Mouse (Mus musculus): Measurements from ENCODE around the gene Fam25c. TPM values are rescaled to one million over a fixed set of nuclear protein-coding genes. Genes with fewer than 3 reads are reported as not detected.

Fam25c gene
- not detected in 2 replicates for polyA plus RNA-seq (2015; fragmentation: Nextera tagmentation; extraction: Ambion mirVana)

- no peak within 1 kb of the TSS for H3K9ac ChIP-seq (replicated peaks)
- 87% methylated on average over 6 of the region's 6 CpGs for WGBS
- H3K9me3 ChIP-seq = no peaks in the 10 kb centered on the region
- H3K4me3 ChIP-seq = no peak within 1 kb of the TSS
- peak; percentile 51; the same call in 1 of the 2 replicates for ATAC-seq (replicated peaks)
- H3K4me2 ChIP-seq (replicated peaks) = no peak within 1 kb of the TSS
- no peaks in the 10 kb centered on the region for H3K27me3 ChIP-seq
- no peak within 1 kb of the TSS for H3K27ac ChIP-seq (replicated peaks)
- no peaks in the 10 kb centered on the region for H3K36me3 ChIP-seq
- H3K4me1 ChIP-seq = no peaks in the 10 kb centered on the region
Observed at GRCm38 (mm10) chr14:34355301-34355700, at the start of gene Fam25c. Gene Fam25c (minus strand): TSS chr14:34355433.

- H3K36me3 ChIP-seq = peaks cover 28% of the 10 kb centered on the region; the same call in 1 of the 2 replicates
- ATAC-seq (replicated peaks) = no peak
- no peak overlapping the region for H3K27ac ChIP-seq (replicated peaks)
Observed at GRCm38 (mm10) chr14:34403424-34403823, 48.2 kb upstream of the Fam25c start.

GRCm38 (mm10) chr14:34402871-34403270, 47.6 kb upstream of the Fam25c start:
- 84% methylated on average over 8 of the region's 8 CpGs for WGBS
- Histone ChIP-seq H3K27ac (replicated peaks) (no peak overlapping the region), H3K4me2 (replicated peaks) (no peak overlapping the region), H3K36me3 (peaks cover 24% of the 10 kb centered on the region; the same call in 1 of the 2 replicates), H3K27me3 (no peaks in the 10 kb centered on the region), H3K9ac (replicated peaks) (no peak overlapping the region), H3K4me1 (no peaks in the 10 kb centered on the region), H3K9me3 (no peaks in the 10 kb centered on the region), H3K4me3 (no peak overlapping the region)
- no peak for ATAC-seq (replicated peaks)

More at GRCm38 (mm10) chr14:34403424-34403823, 48.2 kb upstream of the Fam25c start:
- H3K4me1 ChIP-seq = no peaks in the 10 kb centered on the region
- H3K9ac ChIP-seq (replicated peaks) = no peak overlapping the region
- no peaks in the 10 kb centered on the region for H3K27me3 ChIP-seq
- H3K4me3 ChIP-seq = no peak overlapping the region
- H3K4me2 ChIP-seq (replicated peaks) = no peak overlapping the region
- H3K9me3 ChIP-seq = no peaks in the 10 kb centered on the region
- 94% methylated on average over 7 of the region's 7 CpGs for WGBS

- no peaks in the 10 kb centered on the region for H3K9me3 ChIP-seq
- no peak for ATAC-seq (replicated peaks)
- H3K9ac ChIP-seq (replicated peaks) = no peak overlapping the region
- H3K4me2 ChIP-seq (replicated peaks) = no peak overlapping the region
- no peak overlapping the region for H3K27ac ChIP-seq (replicated peaks)
- peaks cover 18% of the 10 kb centered on the region; the same call in 1 of the 2 replicates for H3K36me3 ChIP-seq
- no peak overlapping the region for H3K4me3 ChIP-seq
- WGBS = 58% methylated on average over 6 of the region's 6 CpGs
- H3K4me1 ChIP-seq = no peaks in the 10 kb centered on the region
- no peaks in the 10 kb centered on the region for H3K27me3 ChIP-seq
Observed at GRCm38 (mm10) chr14:34401135-34401534, 45.9 kb upstream of the Fam25c start.

GRCm38 (mm10) chr14:34400021-34400420, 44.8 kb upstream of the Fam25c start:
- Histone ChIP-seq H3K9me3 (no peaks in the 10 kb centered on the region), H3K9ac (replicated peaks) (no peak overlapping the region), H3K36me3 (peaks cover 12% of the 10 kb centered on the region; the same call in 1 of the 2 replicates), H3K4me3 (no peak overlapping the region), H3K27me3 (no peaks in the 10 kb centered on the region), H3K4me2 (replicated peaks) (no peak overlapping the region), H3K27ac (replicated peaks) (no peak overlapping the region), H3K4me1 (no peaks in the 10 kb centered on the region)
- 92% methylated on average over 3 of the region's 3 CpGs for WGBS
- ATAC-seq (replicated peaks) = no peak

GRCm38 (mm10) chr14:34399301-34399700, 44.1 kb upstream of the Fam25c start:
- Histone ChIP-seq H3K4me3 (no peak overlapping the region), H3K9me3 (no peaks in the 10 kb centered on the region), H3K9ac (replicated peaks) (no peak overlapping the region), H3K27me3 (no peaks in the 10 kb centered on the region), H3K36me3 (peaks cover 12% of the 10 kb centered on the region; the same call in 1 of the 2 replicates), H3K4me1 (no peaks in the 10 kb centered on the region), H3K27ac (replicated peaks) (no peak overlapping the region), H3K4me2 (replicated peaks) (no peak overlapping the region)
- no peak for ATAC-seq (replicated peaks)
- 94% methylated on average over 6 of the region's 6 CpGs for WGBS

- Histone ChIP-seq H3K27ac (replicated peaks) (no peak overlapping the region), H3K4me1 (no peaks in the 10 kb centered on the region), H3K4me3 (no peak overlapping the region), H3K9ac (replicated peaks) (no peak overlapping the region), H3K36me3 (peaks cover 12% of the 10 kb centered on the region; the same call in 1 of the 2 replicates), H3K4me2 (replicated peaks) (no peak overlapping the region), H3K9me3 (no peaks in the 10 kb centered on the region), H3K27me3 (no peaks in the 10 kb centered on the region)
- 92% methylated on average over 21 of the region's 21 CpGs for WGBS
- no peak for ATAC-seq (replicated peaks)
Observed at GRCm38 (mm10) chr14:34398901-34399300, 43.7 kb upstream of the Fam25c start.

- Histone ChIP-seq H3K27ac (replicated peaks) (no peak overlapping the region), H3K36me3 (peaks cover 12% of the 10 kb centered on the region; the same call in 1 of the 2 replicates), H3K4me1 (no peaks in the 10 kb centered on the region), H3K9ac (replicated peaks) (no peak overlapping the region), H3K4me2 (replicated peaks) (no peak overlapping the region), H3K4me3 (no peak overlapping the region), H3K27me3 (no peaks in the 10 kb centered on the region), H3K9me3 (no peaks in the 10 kb centered on the region)
- ATAC-seq (replicated peaks) = no peak
- 93% methylated on average over 5 of the region's 5 CpGs for WGBS
Observed at GRCm38 (mm10) chr14:34397871-34398270, 42.6 kb upstream of the Fam25c start.

- H3K4me1 ChIP-seq = no peaks in the 10 kb centered on the region
- H3K27ac ChIP-seq (replicated peaks) = no peak overlapping the region
- H3K4me3 ChIP-seq = no peak overlapping the region
- no peak overlapping the region for H3K4me2 ChIP-seq (replicated peaks)
- H3K9me3 ChIP-seq = no peaks in the 10 kb centered on the region
- 0 out of 2 replicates have a peak, but pooled peaks have one; percentile 35 for ATAC-seq (replicated peaks)
- 51% methylated on average over 4 of the region's 4 CpGs for WGBS
- H3K36me3 ChIP-seq = no peaks in the 10 kb centered on the region
- no peaks in the 10 kb centered on the region for H3K27me3 ChIP-seq
- no peak overlapping the region for H3K9ac ChIP-seq (replicated peaks)
Observed at GRCm38 (mm10) chr14:34393295-34393694, 38.1 kb upstream of the Fam25c start.

- ATAC-seq (replicated peaks) = no peak
- 91% methylated on average over 9 of the region's 9 CpGs for WGBS
- Histone ChIP-seq H3K36me3 (no peaks in the 10 kb centered on the region), H3K4me2 (replicated peaks) (no peak overlapping the region), H3K9ac (replicated peaks) (no peak overlapping the region), H3K27ac (replicated peaks) (no peak overlapping the region), H3K4me3 (no peak overlapping the region), H3K27me3 (no peaks in the 10 kb centered on the region), H3K4me1 (peaks cover 10% of the 10 kb centered on the region; the same call in 1 of the 2 replicates), H3K9me3 (no peaks in the 10 kb centered on the region)
Observed at GRCm38 (mm10) chr14:34382921-34383704, 27.9 kb upstream of the Fam25c start.

- Histone ChIP-seq H3K4me1 (peaks cover 10% of the 10 kb centered on the region; the same call in 1 of the 2 replicates), H3K4me3 (no peak overlapping the region), H3K27me3 (no peaks in the 10 kb centered on the region), H3K4me2 (replicated peaks) (no peak overlapping the region), H3K9ac (replicated peaks) (no peak overlapping the region), H3K36me3 (no peaks in the 10 kb centered on the region), H3K27ac (replicated peaks) (no peak overlapping the region; the same call in 1 of the 2 replicates), H3K9me3 (no peaks in the 10 kb centered on the region)
- ATAC-seq (replicated peaks) = peak; percentile 40; the same call in 1 of the 2 replicates
- 36% methylated on average over 11 of the region's 11 CpGs for WGBS
Observed at GRCm38 (mm10) chr14:34378560-34379331, 23.5 kb upstream of the Fam25c start.

- WGBS = 87% methylated on average over 4 of the region's 4 CpGs
Observed at GRCm38 (mm10) chr14:34377121-34377520, 21.9 kb upstream of the Fam25c start.

More at GRCm38 (mm10) chr14:34377121-34377520, 21.9 kb upstream of the Fam25c start:
- Histone ChIP-seq H3K9me3 (no peaks in the 10 kb centered on the region), H3K27me3 (no peaks in the 10 kb centered on the region), H3K27ac (replicated peaks) (no peak overlapping the region), H3K4me1 (peaks cover 10% of the 10 kb centered on the region; the same call in 1 of the 2 replicates), H3K4me3 (no peak overlapping the region), H3K36me3 (no peaks in the 10 kb centered on the region), H3K4me2 (replicated peaks) (no peak overlapping the region), H3K9ac (replicated peaks) (no peak overlapping the region)
- no peak for ATAC-seq (replicated peaks)

Measured in forebrain, embryonic 15.5 days (tissue).